Mouse (Mus musculus) right cerebral cortex, postnatal 10 days (tissue): Measurements from ENCODE around the gene Snx7.

Source experiments
- DNase-seq, 2 experiments: peaks; one replicate each; pipeline ENCODE4 v3.0.0; 2021; ENCODE audit warnings: low spot score in 2 of 2

Snx7 gene

GRCm38 (mm10) chr3:117868637-117869323 is at the start of gene Snx7:
TSS of gene Snx7 (minus strand) at chr3:117868936.
- DNase-seq = peak; percentile 89 to 90

DNA sequence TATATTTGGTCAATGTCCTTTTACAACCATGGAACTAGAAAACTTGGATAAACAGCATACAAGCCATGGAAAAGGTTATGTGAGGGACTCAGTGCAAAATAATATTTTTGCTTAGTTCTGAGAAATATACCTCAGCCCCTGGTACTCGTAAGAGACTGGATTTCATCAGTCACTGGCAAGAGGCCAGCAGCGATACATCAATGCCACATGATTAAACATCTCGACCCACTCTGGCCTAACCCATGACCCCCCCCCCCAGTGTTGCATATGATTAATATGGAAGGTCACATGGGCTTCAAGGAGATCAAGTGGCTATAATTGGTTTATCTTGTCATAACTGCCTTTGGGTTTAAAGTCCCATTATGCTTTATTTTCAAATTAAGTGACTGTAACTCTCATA is 46.7 kb upstream of the Snx7 start:
- no peak for DNase-seq

DNA sequence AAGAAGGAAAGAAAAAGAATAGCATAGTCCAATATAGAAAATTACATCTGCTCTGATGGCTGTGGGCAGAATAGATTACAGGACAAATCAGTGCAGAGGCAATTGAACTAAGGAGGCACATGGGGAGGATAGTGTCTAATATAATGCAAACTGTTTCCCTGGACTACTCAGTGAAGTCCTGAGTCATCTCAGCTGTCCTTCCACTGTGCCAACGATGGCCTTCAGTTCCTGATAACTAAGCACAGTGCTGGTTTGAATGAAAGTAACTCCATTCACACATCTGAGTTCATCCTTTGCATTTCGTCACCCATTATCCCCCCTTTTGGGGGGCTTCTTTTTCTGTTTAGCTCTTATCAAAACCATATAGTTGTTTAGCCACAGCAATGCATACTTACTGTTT is 25.0 kb upstream of the Snx7 start:
- no peak for DNase-seq

- no peak for DNase-seq
Measured at GRCm38 (mm10) chr3:117875450-117875849, 6.7 kb upstream of the Snx7 start.

DNA sequence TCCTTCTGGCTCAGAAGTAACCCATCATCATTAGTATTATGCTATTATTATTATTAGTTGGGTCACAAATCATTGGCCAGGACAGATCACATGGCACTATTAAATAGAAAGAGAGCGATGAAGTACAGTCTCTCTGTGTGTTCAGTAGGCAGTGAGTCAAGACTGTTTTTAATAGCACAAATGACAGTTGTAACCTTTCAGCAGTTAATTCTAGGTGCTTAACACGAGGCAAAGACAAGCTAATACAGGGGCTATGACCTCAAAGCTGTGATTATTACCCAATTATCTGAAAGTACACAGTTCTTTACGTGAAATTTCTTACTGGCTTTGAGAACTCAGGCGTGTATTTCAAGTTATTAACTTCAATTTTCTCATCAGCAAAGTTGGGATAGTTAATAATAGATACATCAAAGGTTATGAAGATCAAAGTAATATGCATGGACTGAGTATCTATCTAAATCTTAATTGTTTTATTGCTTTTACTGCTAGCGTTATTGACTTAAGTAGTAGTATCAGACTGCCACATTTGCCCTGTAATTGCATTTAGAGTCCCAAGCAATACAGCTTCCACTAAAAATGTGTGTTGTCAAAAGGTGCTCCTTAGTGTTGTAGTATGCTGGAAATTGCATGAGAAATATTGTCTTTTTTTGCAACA is 4.6 kb upstream of the Snx7 start:
- DNase-seq = no peak

- DNase-seq = no peak
Measured at GRCm38 (mm10) chr3:117869324-117869715, 584 bp upstream of the Snx7 start.

DNA sequence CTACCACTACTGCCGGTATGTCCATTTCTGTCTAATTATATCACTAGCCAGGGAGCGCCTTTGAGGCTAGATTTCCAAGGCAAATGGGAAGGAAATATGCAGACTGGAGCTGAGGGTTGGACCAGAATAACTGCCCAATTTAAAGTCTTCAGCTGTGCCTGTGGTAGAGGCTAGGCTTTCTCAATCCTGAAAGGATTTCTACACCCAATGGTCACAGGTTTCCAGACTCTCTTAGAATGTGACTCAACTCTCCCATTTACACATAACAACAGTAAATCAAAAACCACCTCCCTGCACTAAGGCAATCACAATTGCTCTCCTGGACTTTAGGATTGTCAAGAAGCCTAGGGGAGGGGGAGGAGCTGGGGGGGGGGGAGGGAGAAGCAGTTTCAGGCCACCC is 645 bp downstream of the Snx7 start:
- no peak for DNase-seq

DNA sequence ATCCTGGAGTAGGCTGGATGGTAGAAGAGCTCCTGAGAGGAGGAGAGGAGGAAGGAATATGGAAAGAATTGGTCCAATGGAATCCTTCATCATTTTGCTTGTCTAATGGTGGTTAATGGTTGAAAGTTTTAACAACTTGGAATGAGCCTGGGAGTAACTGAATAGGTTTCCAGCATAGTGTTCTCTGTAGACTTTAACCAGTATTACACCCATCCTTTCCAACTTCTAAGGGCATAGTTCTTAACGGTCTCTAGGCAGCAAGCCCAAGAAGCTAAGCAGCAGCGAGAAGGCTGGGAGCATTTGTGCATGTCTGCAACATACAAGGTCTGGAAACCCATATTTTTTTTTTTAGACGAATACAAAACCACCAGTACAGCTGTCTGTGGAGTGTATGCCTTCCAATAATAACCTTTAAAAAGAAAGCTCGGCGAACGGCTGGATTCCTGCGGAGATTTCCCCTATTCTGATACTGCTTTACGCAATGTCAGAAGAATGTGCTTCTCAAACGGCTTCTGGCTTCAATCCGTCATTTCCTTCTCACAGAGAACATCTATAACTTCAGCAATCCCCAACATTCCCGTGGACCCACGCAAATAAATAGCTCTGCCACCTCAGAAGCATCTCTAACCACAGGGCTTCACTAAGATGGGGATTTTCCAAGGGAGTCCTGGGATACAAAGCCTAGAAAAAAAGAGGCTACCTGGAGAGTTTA is 1.9 kb downstream of the Snx7 start:
- no peak for DNase-seq

GRCm38 (mm10) chr3:117865621-117866020 is 3.1 kb downstream of the Snx7 start:
- no peak for DNase-seq

GRCm38 (mm10) chr3:117862951-117863350 is 5.8 kb downstream of the Snx7 start:
- DNase-seq = no peak

GRCm38 (mm10) chr3:117861977-117862434 is 6.7 kb downstream of the Snx7 start:
- no peak for DNase-seq

GRCm38 (mm10) chr3:117858996-117859395 is 9.7 kb downstream of the Snx7 start:
- DNase-seq = no peak

GRCm38 (mm10) chr3:117853729-117854128 is 15.0 kb downstream of the Snx7 start:
- no peak for DNase-seq

- DNase-seq = no peak
Measured at GRCm38 (mm10) chr3:117852054-117852361, 16.7 kb downstream of the Snx7 start.

DNA sequence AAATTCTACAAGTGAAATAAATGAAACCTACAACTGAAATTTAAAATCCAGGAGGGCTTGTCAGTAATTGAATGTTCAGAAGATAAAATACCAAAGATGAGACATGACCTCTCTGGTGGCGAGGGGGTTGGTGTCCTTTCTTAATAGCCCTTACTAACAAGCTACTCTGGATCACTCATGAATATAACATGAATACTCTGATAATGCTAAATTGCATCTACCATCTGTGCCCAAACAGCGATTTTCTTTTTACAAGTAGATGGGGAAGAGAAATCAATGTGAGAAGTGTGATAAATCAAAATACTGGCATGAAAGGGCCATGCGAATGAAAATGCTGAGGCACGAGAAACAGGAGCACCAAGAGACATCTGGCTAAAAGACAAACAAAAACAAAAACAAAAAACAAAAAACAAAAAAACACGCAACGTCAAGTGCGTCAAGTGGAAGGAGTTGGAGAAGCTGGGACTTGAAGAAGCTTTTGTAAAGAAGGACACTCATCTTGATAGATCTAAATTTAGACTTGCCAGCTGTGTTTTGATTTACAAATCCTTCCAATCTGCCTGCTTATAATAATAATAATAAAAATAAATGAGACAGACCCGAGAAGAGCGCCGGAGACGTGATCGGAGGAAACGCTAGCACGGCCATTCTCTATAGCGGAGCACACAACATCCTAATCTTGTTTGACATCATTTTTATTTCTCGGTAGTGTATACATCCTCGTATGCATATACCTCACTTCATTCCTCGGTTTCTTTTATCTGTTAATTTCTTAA is 17.3 kb downstream of the Snx7 start:
- DNase-seq = no peak

- peak; percentile 71 to 79 for DNase-seq
Measured at GRCm38 (mm10) chr3:117848866-117849265, 19.9 kb downstream of the Snx7 start.

DNA sequence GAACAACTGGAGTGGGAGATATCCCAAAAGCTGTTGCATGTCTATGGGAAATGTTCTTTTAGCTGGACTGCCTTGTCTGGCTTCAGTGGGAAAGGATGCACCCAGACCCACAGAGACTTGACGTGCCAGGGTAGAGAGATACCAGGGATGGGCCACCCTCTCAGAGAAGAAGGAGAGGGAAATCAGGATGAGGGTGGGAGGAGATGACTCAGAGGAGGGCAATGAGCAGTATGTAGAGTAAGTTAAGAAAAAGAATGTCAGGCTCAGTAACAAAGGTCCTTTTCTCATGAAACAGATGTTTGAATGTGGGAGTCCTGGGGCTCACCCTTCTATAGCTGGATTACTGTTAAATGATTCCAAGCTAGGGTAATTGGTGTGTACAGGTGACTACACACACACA is 26.1 kb downstream of the Snx7 start:
- no peak for DNase-seq

DNA sequence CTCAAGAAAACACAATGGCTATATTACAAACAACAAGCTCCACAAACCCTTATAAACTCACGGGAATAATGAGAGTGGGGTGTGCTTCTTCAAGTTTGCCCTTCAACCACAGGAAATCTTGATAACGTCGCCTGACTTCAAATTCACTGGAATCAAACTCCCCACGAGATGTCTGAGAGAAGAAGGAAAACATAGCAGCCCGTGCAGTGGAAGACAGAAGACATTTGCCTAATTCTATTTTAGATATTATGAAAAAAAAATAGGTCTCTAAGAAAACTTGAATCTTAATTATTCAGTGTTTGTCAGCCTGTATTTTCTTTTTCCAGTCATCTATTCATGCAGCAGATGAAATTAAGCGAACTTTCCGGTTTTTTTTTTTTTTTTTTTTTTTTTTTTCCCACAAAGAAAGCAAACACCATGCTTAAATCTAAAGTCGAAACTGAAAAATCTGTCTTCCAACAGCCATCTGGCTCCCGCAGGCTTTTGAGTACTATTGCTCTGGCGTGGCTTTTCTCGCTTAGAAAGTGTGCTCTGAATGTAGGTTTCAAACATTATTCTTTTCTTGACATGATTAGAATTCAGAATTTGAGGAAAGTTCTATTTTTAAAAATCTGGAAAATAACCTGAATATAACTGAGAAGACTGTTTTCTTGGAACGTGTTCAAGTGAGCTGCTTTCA is 28.7 kb downstream of the Snx7 start:
- peak; percentile 63 to 84 for DNase-seq

GRCm38 (mm10) chr3:117838020-117838419 is 30.7 kb downstream of the Snx7 start:
- no peak for DNase-seq

DNA sequence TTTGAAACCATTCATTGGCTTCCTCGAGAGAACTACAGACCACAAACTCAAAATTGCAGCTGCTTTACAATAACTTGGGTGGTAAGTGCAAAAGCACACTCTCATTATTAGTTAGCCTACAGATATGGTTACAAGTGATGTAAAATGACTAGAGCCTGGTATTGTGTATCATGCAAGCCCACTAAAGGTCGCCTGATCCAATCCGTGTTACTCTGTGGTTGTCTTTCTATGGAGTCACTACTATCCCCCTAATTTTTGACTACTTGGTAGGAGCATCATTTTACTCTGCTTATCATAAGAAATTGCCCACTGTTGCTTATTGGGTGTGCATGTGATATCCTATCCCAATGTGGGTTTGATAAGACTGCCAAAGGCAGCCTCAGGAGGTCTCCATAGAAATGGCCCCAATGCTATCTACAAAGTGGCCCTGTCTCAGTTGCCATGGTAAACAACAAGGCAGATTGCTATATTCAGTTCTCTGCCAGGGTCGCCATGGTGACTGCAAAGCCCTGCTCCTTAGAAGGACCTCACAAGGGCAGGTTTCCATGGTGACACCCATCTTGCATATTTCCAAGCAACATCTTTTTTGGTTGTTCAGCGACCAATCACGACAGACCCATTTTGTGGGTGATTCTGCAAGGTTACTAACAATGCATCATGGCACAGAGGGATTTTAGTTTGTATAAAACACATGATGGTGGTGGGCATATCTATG is 42.1 kb downstream of the Snx7 start:
- peak; percentile 81 to 91 for DNase-seq

DNA sequence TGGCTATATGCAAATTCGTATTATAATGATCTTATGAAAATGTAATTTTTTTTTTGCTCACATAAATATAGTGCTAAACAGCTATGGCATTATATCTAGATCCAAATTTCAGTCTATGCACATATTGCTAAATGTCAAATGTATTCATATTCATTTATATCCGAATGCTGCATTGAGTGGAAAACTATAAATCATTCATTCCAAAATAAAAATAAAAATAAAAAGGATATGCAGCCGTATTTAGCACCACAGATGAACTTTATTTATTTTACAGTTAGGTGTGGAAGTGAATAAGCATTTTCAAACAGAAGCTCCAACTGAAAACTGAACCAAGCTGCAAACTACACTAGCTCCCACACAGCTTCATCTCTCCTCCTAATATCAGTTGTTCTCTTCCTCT is 45.5 kb downstream of the Snx7 start:
- DNase-seq = no peak
